In genomic region chr10:53806697-53807096, GRCm38 (mm10) we compare ENCODE assay signal across 11 mouse cellular contexts. TPM values are rescaled to one million over a fixed set of nuclear protein-coding genes. Genes with fewer than 3 reads are reported as not detected.
DNase-seq lines count a peak whose midpoint lies in the region; ATAC-seq and TF ChIP-seq lines count a peak whose summit lies in the region.
"Had no signal": no experiment of that assay in that cellular context is flagged by ENCODE, and none has a peak within 500 bp of the region (broad histone marks: within the 10 kb centered on the region; RNA-seq: fewer than 3 reads in every experiment).

No protein-coding gene starts in this region.

- H3K36me3 ChIP-seq in liver, postnatal 0 days (replicated peaks; ENCODE audit: insufficient read depth, low read length) = no peaks in the 10 kb centered on the region
- no peaks in the 10 kb centered on the region for H3K36me3 ChIP-seq in liver, embryonic 12.5 days
- H3K36me3 ChIP-seq: limb, embryonic 13.5 days had no signal

- intact Hi-C loops in gastrocnemius, postnatal 36 days (cut with DNase I) = no loop called here

- 51% methylated on average over 8 of the region's 8 CpGs for WGBS in liver, postnatal 0 days (ENCODE audit: insufficient replicate concordance)
- WGBS in liver, embryonic 12.5 days (ENCODE audit: insufficient replicate concordance) = 42% methylated on average over 8 of the region's 8 CpGs

- no peaks in the 10 kb centered on the region for H3K27me3 ChIP-seq in liver, postnatal 0 days (ENCODE audit: insufficient read depth, low read length)
- no peaks in the 10 kb centered on the region for H3K27me3 ChIP-seq in liver, embryonic 12.5 days (replicated peaks)
- H3K27me3 ChIP-seq: limb, embryonic 13.5 days had no signal

- TF ChIP-seq CTCF in liver, postnatal 0 days (IDR thresholded peaks at IDR 0.05; ENCODE audit: low read depth) = peak; percentile 43

- no peaks in the 10 kb centered on the region for H3K9me3 ChIP-seq in liver, postnatal 0 days (ENCODE audit: low read length)
- no peaks in the 10 kb centered on the region for H3K9me3 ChIP-seq in liver, embryonic 12.5 days (replicated peaks)
- H3K9me3 ChIP-seq: limb, embryonic 13.5 days had no signal

- no peak for ATAC-seq in liver, postnatal 0 days
- no peak for ATAC-seq in liver, embryonic 12.5 days

- no peak overlapping the region for H3K4me3 ChIP-seq in liver, postnatal 0 days (ENCODE audit: low read depth, low read length)
- no peak overlapping the region for H3K4me3 ChIP-seq in liver, embryonic 12.5 days
- H3K4me3 ChIP-seq: limb, embryonic 13.5 days had no signal

- H3K27ac ChIP-seq in liver, postnatal 0 days (ENCODE audit: low read depth) = no peak overlapping the region
- no peak overlapping the region for H3K27ac ChIP-seq in liver, embryonic 12.5 days
- H3K27ac ChIP-seq: limb, embryonic 13.5 days had no signal

- no peak overlapping the region for H3K4me2 ChIP-seq in liver, postnatal 0 days (ENCODE audit: low read depth, low read length)
- no peak overlapping the region for H3K4me2 ChIP-seq in liver, embryonic 12.5 days
- H3K4me2 ChIP-seq: limb, embryonic 13.5 days had no signal

- DNase-seq in cerebellum, postnatal 10 days = peak; percentile 38 to 49
- no peak for DNase-seq in cerebellum, postnatal 4 days (ENCODE audit: low spot score in 2 of 2)
- no peak for DNase-seq in liver, postnatal 0 days
- peak; percentile 32 for DNase-seq in R1 (ENCODE audit: low read depth, low spot score)
- DNase-seq in naive thymus-derived CD4-positive, alpha-beta T cell, adult 2 months (ENCODE audit: low read depth) = peak; percentile 5
- DNase-seq in right cerebral cortex, postnatal 4 days = no peak
- no peak for DNase-seq in gastrocnemius, postnatal 36 days
- DNase-seq: heart, adult 18-20 months; right cerebral cortex, postnatal 14 days had no signal

- no peak overlapping the region for H3K9ac ChIP-seq in liver, postnatal 0 days (replicated peaks)
- no peak overlapping the region for H3K9ac ChIP-seq in liver, embryonic 12.5 days
- H3K9ac ChIP-seq: limb, embryonic 13.5 days had no signal

- no peaks in the 10 kb centered on the region for H3K4me1 ChIP-seq in liver, postnatal 0 days (ENCODE audit: insufficient read depth)
- H3K4me1 ChIP-seq in liver, embryonic 12.5 days = no peaks in the 10 kb centered on the region
- H3K4me1 ChIP-seq: limb, embryonic 13.5 days had no signal

- TF ChIP-seq EP300 in liver, postnatal 0 days (IDR thresholded peaks at IDR 0.05; ENCODE audit: low read depth) = no peak

RNA-seq across cellular contexts. Expression of gene Fam184a, which starts 55.8 kb away (rescaled TPM):
- polyA plus RNA-seq in liver, postnatal 0 days (2015; fragmentation: Nextera tagmentation; extraction: Ambion mirVana) = 0.05 and 0.06 TPM in 2 replicates
- 0.67 and 0.82 TPM in 2 replicates for polyA plus RNA-seq in liver, embryonic 12.5 days (2016; fragmentation: Nextera tagmentation; extraction: Ambion mirVana)
- total RNA-seq in gastrocnemius, postnatal 36 days (2021) = under 1 TPM; 0.12 to 0.31 TPM

Comparison
In these comparisons a context has a peak if more than half of its experiments do, and no peak if none do; other contexts are left out.
1. DNase-seq: peak in cerebellum, postnatal 10 days (2 of 2), R1 (single experiment) and naive thymus-derived CD4-positive, alpha-beta T cell, adult 2 months (single experiment); none in cerebellum, postnatal 4 days (0 of 2), liver, postnatal 0 days (single experiment), right cerebral cortex, postnatal 4 days (single experiment) and gastrocnemius, postnatal 36 days (0 of 2).